Mouse (Mus musculus) midbrain, embryonic 11.5 days (tissue): ENCODE results near the gene Fam107a. TPM values are rescaled to one million over a fixed set of nuclear protein-coding genes. Genes with fewer than 3 reads are reported as not detected.

ENCODE experiments used
- ATAC-seq: fragments of 200-750 bp; cut with Nextera tagmentation; 2 replicates; pipeline ENCODE4 v1.8.0; 2017; ENCODE audit warnings: moderate TSS enrichment, moderate library complexity; ENCODE audit not compliant: low FRiP score
- DNase-seq: peaks from one replicate; pipeline ENCODE4 v3.0.0; 2015; ENCODE audit warnings: low spot score; ENCODE audit errors: missing footprints
- H3K27ac ChIP-seq: fragments of 300-500 bp; sonication (generic); 2 replicates; pipeline ENCODE4 v1.5.1; 2014; ENCODE audit warnings: low read depth, low read length
- H3K27me3 ChIP-seq: fragments of 300-500 bp; sonication (generic); 2 replicates; pipeline ENCODE4 v1.6.1; 2014; ENCODE audit warnings: mild to moderate bottlenecking, low read length, moderate library complexity, mixed read lengths; ENCODE audit not compliant: control insufficient read depth, insufficient read depth
- H3K36me3 ChIP-seq: fragments of 300-500 bp; sonication (generic); 2 replicates; pipeline ENCODE4 v1.6.1; 2014; ENCODE audit warnings: mild to moderate bottlenecking, low read length, moderate library complexity, mixed read lengths; ENCODE audit not compliant: control insufficient read depth, insufficient read depth
- H3K4me1 ChIP-seq: fragments of 300-500 bp; sonication (generic); 2 replicates; pipeline ENCODE4 v1.6.1; 2014; ENCODE audit warnings: low read length; ENCODE audit not compliant: control insufficient read depth, insufficient read depth
- H3K4me2 ChIP-seq: fragments of 300-500 bp; sonication (generic); 2 replicates; pipeline ENCODE4 v1.6.1; 2014; ENCODE audit warnings: mild to moderate bottlenecking, moderate library complexity
- H3K4me3 ChIP-seq: fragments of 300-500 bp; sonication (generic); 2 replicates; pipeline ENCODE4 v1.5.1; 2014; ENCODE audit warnings: low read depth, low read length
- H3K9ac ChIP-seq: fragments of 300-500 bp; sonication (generic); 2 replicates; pipeline ENCODE4 v1.6.1; 2014; ENCODE audit warnings: low read length
- H3K9me3 ChIP-seq: fragments of 300-500 bp; sonication (generic); 2 replicates; pipeline ENCODE4 v1.6.1; 2016; ENCODE audit warnings: low read length; ENCODE audit not compliant: control insufficient read depth
- WGBS: fragments of 180-500 bp; shearing (Covaris S2); extraction: QIAGEN DNeasy Blood & Tissue Kit; methylation state at CpG from one replicate; pipeline ENCODE4 v1.1.7; 2014; 5-methylcytosine and 5-hydroxymethylcytosine counted together
- polyA plus RNA-seq: library from polyadenylated mRNA; unstranded; fragments of >200 nt; fragmentation: Nextera tagmentation; extraction: Ambion mirVana; gene quantifications from 2 replicates; pipeline ENCODE4 v1.2.1, GENCODE M21; 2014

Fam107a gene
- polyA plus RNA-seq, 1 experiment from 2014 or later = 0.20 TPM

DNA sequence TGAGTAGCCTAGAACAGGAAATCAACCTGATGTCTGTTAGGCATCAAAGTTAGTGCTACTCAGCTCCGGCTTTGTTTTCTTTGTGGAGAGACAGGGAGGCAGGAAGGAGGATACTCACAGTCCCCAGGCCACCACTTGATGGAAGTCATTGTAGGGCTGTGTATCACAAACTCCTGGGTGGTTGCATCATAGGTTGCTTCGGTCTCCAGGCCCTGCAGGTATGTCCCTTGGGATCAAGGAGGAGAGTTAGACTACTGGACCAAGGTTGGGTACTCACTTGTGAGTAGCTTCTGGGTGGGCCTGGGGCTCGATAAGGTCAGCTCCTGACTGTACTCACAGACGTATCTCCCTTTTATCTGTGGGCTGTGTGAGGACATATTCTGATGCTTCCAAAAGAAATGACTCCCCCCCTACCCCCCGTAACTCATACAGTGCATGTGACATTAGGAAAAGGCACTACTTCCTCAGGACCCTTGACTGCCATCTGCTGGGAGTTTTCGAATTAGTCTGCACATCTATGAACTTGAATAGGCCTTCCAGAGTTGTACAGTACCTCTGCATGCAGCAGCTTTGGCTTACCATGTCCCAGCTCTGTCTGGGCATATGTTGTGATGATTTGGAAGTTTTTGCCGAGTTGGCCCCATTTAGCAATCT lies 62.6 kb downstream of the Fam107a start:
- Histone ChIP-seq H3K9me3 (no peaks in the 10 kb centered on the region), H3K9ac (no peak overlapping the region), H3K4me3 (no peak overlapping the region), H3K27me3 (no peaks in the 10 kb centered on the region), H3K27ac (no peak overlapping the region), H3K4me2 (no peak overlapping the region), H3K4me1 (no peaks in the 10 kb centered on the region), H3K36me3 (no peaks in the 10 kb centered on the region)
- 79% methylated on average over 7 of the region's 7 CpGs for WGBS
- no peak for ATAC-seq
- DNase-seq = peak; percentile 86

DNA sequence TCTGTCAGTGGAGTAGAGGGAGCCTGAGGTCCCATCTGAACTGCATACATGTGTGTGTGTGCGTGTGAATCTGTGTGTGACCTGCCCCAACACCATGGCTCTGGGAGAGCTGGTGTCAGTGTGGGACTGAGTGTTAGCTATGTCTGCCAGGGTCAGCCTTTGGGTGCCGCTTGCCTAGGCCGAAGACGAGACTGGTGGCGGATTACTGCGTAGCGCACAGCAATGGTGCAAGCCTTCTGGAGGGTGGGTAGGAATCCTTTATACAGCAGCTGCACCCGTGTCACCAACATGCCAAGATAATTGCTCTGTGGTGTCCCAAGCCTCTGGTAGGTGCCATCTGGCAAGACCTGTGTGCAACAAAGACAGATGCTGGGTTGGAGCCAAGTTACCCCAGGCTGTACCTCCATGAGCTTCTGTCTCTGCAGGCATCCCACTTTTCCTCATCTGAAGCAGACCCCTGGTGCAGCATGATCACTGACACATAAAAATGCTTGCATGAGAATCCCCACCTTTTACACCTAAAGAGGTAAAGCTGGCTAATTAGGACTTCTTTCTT lies 66.4 kb downstream of the Fam107a start:
- Histone ChIP-seq H3K27ac (no peak overlapping the region), H3K4me1 (no peaks in the 10 kb centered on the region), H3K4me3 (no peak overlapping the region), H3K4me2 (no peak overlapping the region), H3K9me3 (no peaks in the 10 kb centered on the region), H3K36me3 (no peaks in the 10 kb centered on the region), H3K27me3 (no peaks in the 10 kb centered on the region), H3K9ac (no peak overlapping the region)
- 94% methylated on average over 8 of the region's 8 CpGs for WGBS
- ATAC-seq (no peak), DNase-seq (no peak)

DNA sequence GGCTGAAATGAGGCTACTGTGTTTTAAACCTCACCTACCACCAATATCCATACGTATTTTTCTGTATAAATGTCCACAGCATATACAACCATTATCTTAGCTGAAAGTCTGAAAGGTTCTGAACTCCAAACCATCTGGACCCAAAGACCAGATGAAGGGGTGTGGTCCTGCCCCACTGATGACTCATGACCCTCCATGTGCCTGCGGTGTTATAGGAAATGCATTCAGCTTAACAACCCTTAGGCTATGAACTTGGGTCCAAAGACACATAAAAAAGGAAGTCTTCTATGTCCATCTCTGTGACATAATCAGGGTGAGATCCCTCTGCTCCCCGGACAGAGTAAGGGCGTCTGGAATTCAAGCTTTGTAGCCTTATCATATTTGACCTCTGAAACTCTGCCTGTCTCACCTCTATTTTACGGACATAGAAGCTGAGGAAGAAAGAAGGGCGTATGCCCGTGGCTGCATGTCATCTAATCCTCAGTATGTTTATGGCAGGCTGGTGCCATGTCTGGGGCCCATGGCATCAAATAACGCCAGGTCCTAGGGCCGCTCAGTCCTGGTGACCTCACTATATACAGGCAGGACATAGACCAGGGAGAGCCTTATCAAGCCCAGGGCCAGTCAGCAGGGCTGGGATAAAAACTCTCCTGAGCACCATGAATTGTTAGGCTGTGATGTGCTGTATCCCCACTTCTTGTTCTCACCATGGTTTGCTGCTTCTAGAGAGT lies 67.5 kb downstream of the Fam107a start:
- Histone ChIP-seq H3K27ac (no peak overlapping the region), H3K4me1 (no peaks in the 10 kb centered on the region), H3K9ac (no peak overlapping the region), H3K4me3 (no peak overlapping the region), H3K9me3 (no peaks in the 10 kb centered on the region), H3K27me3 (no peaks in the 10 kb centered on the region), H3K4me2 (no peak overlapping the region), H3K36me3 (no peaks in the 10 kb centered on the region)
- WGBS = 87% methylated on average over 9 of the region's 9 CpGs
- no peak for ATAC-seq
- DNase-seq = no peak

DNA sequence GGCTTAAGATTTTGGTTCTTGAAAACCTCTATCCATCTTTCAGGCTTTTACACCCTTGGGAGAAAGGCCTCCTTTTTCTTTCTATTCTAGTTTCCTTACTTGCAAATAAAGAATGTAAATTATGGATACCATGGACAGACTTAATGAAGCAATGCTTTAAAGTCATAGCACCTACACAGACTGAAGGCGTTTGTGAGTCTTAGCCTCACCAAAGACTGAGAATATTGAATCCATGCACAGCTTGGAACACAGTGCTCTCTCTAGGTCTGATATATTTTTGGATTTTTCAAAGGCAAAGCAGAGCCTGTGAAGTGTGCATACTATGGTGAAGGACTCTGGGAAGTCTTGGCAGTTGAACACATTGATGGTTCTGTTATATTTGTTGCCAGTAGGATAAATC lies 68.6 kb downstream of the Fam107a start:
- no peak overlapping the region for H3K9ac ChIP-seq
- H3K4me1 ChIP-seq = no peaks in the 10 kb centered on the region
- WGBS = 87% methylated on average over 1 of the region's 1 CpGs
- ATAC-seq = no peak
- H3K9me3 ChIP-seq = no peaks in the 10 kb centered on the region
- DNase-seq = no peak
- no peaks in the 10 kb centered on the region for H3K36me3 ChIP-seq
- no peaks in the 10 kb centered on the region for H3K27me3 ChIP-seq
- H3K27ac ChIP-seq = no peak overlapping the region
- H3K4me2 ChIP-seq = no peak overlapping the region
- H3K4me3 ChIP-seq = no peak overlapping the region

GRCm38 (mm10) chr14:8246878-8247277 lies 70.9 kb downstream of the Fam107a start:
- H3K9me3 ChIP-seq = no peaks in the 10 kb centered on the region
- no peak overlapping the region for H3K4me2 ChIP-seq
- H3K4me3 ChIP-seq = no peak overlapping the region
- WGBS = 83% methylated on average over 8 of the region's 8 CpGs
- no peaks in the 10 kb centered on the region for H3K27me3 ChIP-seq
- ATAC-seq (no peak), DNase-seq (no peak)
- no peak overlapping the region for H3K27ac ChIP-seq
- no peak overlapping the region for H3K9ac ChIP-seq
- no peaks in the 10 kb centered on the region for H3K36me3 ChIP-seq
- no peaks in the 10 kb centered on the region for H3K4me1 ChIP-seq

Other genes starting within 250 kb of the Fam107a start
- gene Rpp14, start 237.7 kb downstream of the Fam107a start, polyA plus RNA-seq = 55.5 and 56.5 TPM in 2 replicates
- gene Pxk, start 219.8 kb downstream of the Fam107a start, polyA plus RNA-seq = 23.2 and 23.4 TPM in 2 replicates
- gene Pdhb, start 145.0 kb downstream of the Fam107a start, polyA plus RNA-seq = 215 and 238 TPM in 2 replicates
- gene Kctd6, start 103.9 kb downstream of the Fam107a start, polyA plus RNA-seq = 8.2 and 10.8 TPM in 2 replicates
- not detected in 2 replicates for gene Acox2, start 58.7 kb downstream of the Fam107a start, polyA plus RNA-seq
- not detected in 2 replicates for gene Oit1, start 60.7 kb upstream of the Fam107a start, polyA plus RNA-seq